Mouse (Mus musculus): ENCODE data around the gene Uba3.

DNA sequence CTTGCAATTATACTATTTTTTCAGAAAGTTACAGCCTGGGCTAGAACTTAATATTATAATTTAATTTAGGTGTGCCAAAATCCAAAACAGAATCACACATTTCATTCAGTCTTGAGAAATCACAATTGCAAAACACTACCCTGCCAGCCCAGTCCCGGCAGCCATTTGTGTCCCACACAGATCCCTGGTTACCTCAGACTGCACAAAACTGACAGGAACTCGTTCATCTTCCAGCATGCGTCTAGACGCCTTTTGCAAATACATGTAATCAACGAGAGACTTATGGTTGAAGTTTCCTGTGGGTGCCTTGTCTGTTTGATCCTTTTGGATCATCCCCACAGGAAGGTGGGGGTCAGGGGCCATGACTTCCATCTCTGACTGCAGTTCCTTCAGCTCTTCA, 46.6 kb upstream of the Uba3 start:
- TF ChIP-seq CTCF (IDR thresholded peaks at IDR 0.05; ENCODE audit: low read depth): no peak
- TF ChIP-seq EP300 (IDR thresholded peaks at IDR 0.05; ENCODE audit: low read depth): no peak

Data from liver, postnatal 0 days (tissue).